Mouse (Mus musculus): Measurements from ENCODE around the gene Fbxo47. TPM values are rescaled to one million over a fixed set of nuclear protein-coding genes. Genes with fewer than 3 reads are reported as not detected.

The Fbxo47 gene
- polyA plus RNA-seq, 1 experiment from 2014 or later: 0.66 TPM

GRCm38 (mm10) chr11:97805662-97806612 lies 78.0 kb downstream of the Fbxo47 start:
- WGBS (ENCODE audit: insufficient replicate concordance): 41% methylated on average over 15 of the region's 15 CpGs
- 0 out of 2 replicates have a peak overlapping the region, but pooled peaks have one; percentile 12 for H3K9ac ChIP-seq (ENCODE audit: low read depth, low read length)

GRCm38 (mm10) chr11:97804841-97805661 lies 78.9 kb downstream of the Fbxo47 start:
- Histone ChIP-seq H3K9ac (ENCODE audit: low read depth, low read length) (peak overlapping the region; percentile 56; the same call in 1 of the 2 replicates), H3K27me3 (ENCODE audit: control insufficient read depth, insufficient read depth, low read length) (no peaks in the 10 kb centered on the region), H3K4me3 (ENCODE audit: low read depth, low read length) (0 out of 2 replicates have a peak overlapping the region, but pooled peaks have one; percentile 2), H3K9me3 (replicated peaks; ENCODE audit: control insufficient read depth, low read length) (no peaks in the 10 kb centered on the region), H3K4me2 (peak overlapping the region; percentile 70), H3K36me3 (ENCODE audit: control insufficient read depth, insufficient read depth, low read length) (peaks cover 3% of the 10 kb centered on the region; the same call in 1 of the 2 replicates), H3K27ac (ENCODE audit: low read depth, low read length) (peak overlapping the region; percentile 88), H3K4me1 (ENCODE audit: control insufficient read depth, insufficient read depth, low read length) (peaks cover 79% of the 10 kb centered on the region)
- 0 out of 2 replicates have a peak, but pooled peaks have one; percentile 36 for ATAC-seq (replicated peaks; ENCODE audit: insufficient number of reproducible peaks, low FRiP score, low TSS enrichment)
- 9% methylated on average over 9 of the region's 9 CpGs for WGBS (ENCODE audit: insufficient replicate concordance)

More at GRCm38 (mm10) chr11:97805662-97806612, 78.0 kb downstream of the Fbxo47 start:
- Histone ChIP-seq H3K27ac (ENCODE audit: low read depth, low read length) (peak overlapping the region; percentile 88), H3K36me3 (ENCODE audit: control insufficient read depth, insufficient read depth, low read length) (peaks cover 3% of the 10 kb centered on the region; the same call in 1 of the 2 replicates), H3K9me3 (replicated peaks; ENCODE audit: control insufficient read depth, low read length) (no peaks in the 10 kb centered on the region), H3K27me3 (ENCODE audit: control insufficient read depth, insufficient read depth, low read length) (no peaks in the 10 kb centered on the region), H3K4me2 (peak overlapping the region; percentile 70), H3K4me1 (ENCODE audit: control insufficient read depth, insufficient read depth, low read length) (peaks cover 85% of the 10 kb centered on the region), H3K4me3 (ENCODE audit: low read depth, low read length) (no peak overlapping the region)
- no peak for ATAC-seq (replicated peaks; ENCODE audit: insufficient number of reproducible peaks, low FRiP score, low TSS enrichment)

GRCm38 (mm10) chr11:97803847-97804246 lies 80.1 kb downstream of the Fbxo47 start:
- Histone ChIP-seq H3K36me3 (ENCODE audit: control insufficient read depth, insufficient read depth, low read length) (peaks cover 3% of the 10 kb centered on the region; the same call in 1 of the 2 replicates), H3K27ac (ENCODE audit: low read depth, low read length) (peak overlapping the region; percentile 88), H3K27me3 (ENCODE audit: control insufficient read depth, insufficient read depth, low read length) (no peaks in the 10 kb centered on the region), H3K9me3 (replicated peaks; ENCODE audit: control insufficient read depth, low read length) (no peaks in the 10 kb centered on the region), H3K4me2 (no peak overlapping the region; the same call in 1 of the 2 replicates), H3K4me3 (ENCODE audit: low read depth, low read length) (no peak overlapping the region), H3K9ac (ENCODE audit: low read depth, low read length) (no peak overlapping the region), H3K4me1 (ENCODE audit: control insufficient read depth, insufficient read depth, low read length) (peaks cover 68% of the 10 kb centered on the region)
- no peak for ATAC-seq (replicated peaks; ENCODE audit: insufficient number of reproducible peaks, low FRiP score, low TSS enrichment)
- WGBS (ENCODE audit: insufficient replicate concordance): 51% methylated on average over 5 of the region's 5 CpGs

Other genes starting within 250 kb of the Fbxo47 start
- gene Mllt6, start 220.7 kb downstream of the Fbxo47 start, polyA plus RNA-seq (2014; fragmentation: Nextera tagmentation; extraction: Ambion mirVana): 2.9 and 3.3 TPM in 2 replicates
- gene Cisd3, start 198.3 kb downstream of the Fbxo47 start, polyA plus RNA-seq (2014; fragmentation: Nextera tagmentation; extraction: Ambion mirVana): 45.8 and 52.3 TPM in 2 replicates
- 10.3 and 16.4 TPM in 2 replicates for gene Pcgf2, start 183.7 kb downstream of the Fbxo47 start, polyA plus RNA-seq (2014; fragmentation: Nextera tagmentation; extraction: Ambion mirVana)
- 416 and 447 TPM in 2 replicates for gene Psmb3, start 180.8 kb downstream of the Fbxo47 start, polyA plus RNA-seq (2014; fragmentation: Nextera tagmentation; extraction: Ambion mirVana)
- gene Pip4k2b, start 139.4 kb downstream of the Fbxo47 start, polyA plus RNA-seq (2014; fragmentation: Nextera tagmentation; extraction: Ambion mirVana): 0.70 and 1.2 TPM in 2 replicates
- 9.2 and 9.9 TPM in 2 replicates for gene Cwc25, start 117.6 kb downstream of the Fbxo47 start, polyA plus RNA-seq (2014; fragmentation: Nextera tagmentation; extraction: Ambion mirVana)
- 0.38 TPM in 1 of 2 replicates, not detected in the other for gene 1700001P01Rik, start 108.2 kb downstream of the Fbxo47 start, polyA plus RNA-seq (2014; fragmentation: Nextera tagmentation; extraction: Ambion mirVana)
- gene Rpl23, start 101.7 kb downstream of the Fbxo47 start, polyA plus RNA-seq (2014; fragmentation: Nextera tagmentation; extraction: Ambion mirVana): 461 and 517 TPM in 2 replicates
- 30.0 and 37.5 TPM in 2 replicates for gene Lasp1, start 85.2 kb downstream of the Fbxo47 start, polyA plus RNA-seq (2014; fragmentation: Nextera tagmentation; extraction: Ambion mirVana)
- gene B230217C12Rik, start 43.4 kb downstream of the Fbxo47 start, polyA plus RNA-seq (2014; fragmentation: Nextera tagmentation; extraction: Ambion mirVana): 8.2 and 8.3 TPM in 2 replicates
- gene Plxdc1, start 102.3 kb upstream of the Fbxo47 start, polyA plus RNA-seq (2014; fragmentation: Nextera tagmentation; extraction: Ambion mirVana): 0.14 TPM in 1 of 2 replicates, not detected in the other
- 7.2 and 8.0 TPM in 2 replicates for gene Arl5c, start 112.0 kb upstream of the Fbxo47 start, polyA plus RNA-seq (2014; fragmentation: Nextera tagmentation; extraction: Ambion mirVana)
- 5.0 and 6.1 TPM in 2 replicates for gene Cacnb1, start 138.9 kb upstream of the Fbxo47 start, polyA plus RNA-seq (2014; fragmentation: Nextera tagmentation; extraction: Ambion mirVana)
- 855 and 888 TPM in 2 replicates for gene Rpl19, start 142.6 kb upstream of the Fbxo47 start, polyA plus RNA-seq (2014; fragmentation: Nextera tagmentation; extraction: Ambion mirVana)
- 0.26 and 0.27 TPM in 2 replicates for gene Stac2, start 169.3 kb upstream of the Fbxo47 start, polyA plus RNA-seq (2014; fragmentation: Nextera tagmentation; extraction: Ambion mirVana)